Mouse (Mus musculus): ENCODE measurements around the gene Prokr1. TPM values are rescaled to one million over a fixed set of nuclear protein-coding genes. Genes with fewer than 3 reads are reported as not detected.
"Not testable (repeated sequence)": the region's sequence is repeated elsewhere in the genome, so short reads cannot be mapped to it uniquely, and the experiment has no call there.

Prokr1 gene
- polyA plus RNA-seq, 1 experiment from 2014 or later = 5.0 TPM

- Histone ChIP-seq H3K4me3 (no peak overlapping the region), H3K36me3 (ENCODE audit: poor library complexity, severe bottlenecking) (no peaks in the 10 kb centered on the region), H3K27ac (no peak overlapping the region), H3K27me3 (peaks cover 3% of the 10 kb centered on the region; the same call in 1 of the 2 replicates), H3K4me1 (peaks cover 36% of the 10 kb centered on the region), H3K9me3 (replicated peaks) (no peaks in the 10 kb centered on the region), H3K4me2 (no peak overlapping the region), H3K9ac (no peak overlapping the region)
- WGBS = 87% methylated on average over 6 of the region's 6 CpGs
- no peak for ATAC-seq
These were observed 3.6 kb upstream of the Prokr1 start for GRCm38 (mm10) chr6:87594188-87594587.

- Histone ChIP-seq H3K4me1 (peaks cover 40% of the 10 kb centered on the region), H3K27me3 (peaks cover 3% of the 10 kb centered on the region; the same call in 1 of the 2 replicates), H3K9me3 (replicated peaks) (no peaks in the 10 kb centered on the region), H3K36me3 (ENCODE audit: poor library complexity, severe bottlenecking) (no peaks in the 10 kb centered on the region), H3K9ac (peak overlapping the region; percentile 69), H3K4me2 (peak overlapping the region; percentile 87), H3K27ac (no peak overlapping the region), H3K4me3 (peak overlapping the region; percentile 50)
- ATAC-seq = peak; percentile 39; the same call in 1 of the 2 replicates
- 15% methylated on average over 11 of the region's 12 CpGs for WGBS
These were observed 687 bp downstream of the Prokr1 start for GRCm38 (mm10) chr6:87589718-87590393.

DNA sequence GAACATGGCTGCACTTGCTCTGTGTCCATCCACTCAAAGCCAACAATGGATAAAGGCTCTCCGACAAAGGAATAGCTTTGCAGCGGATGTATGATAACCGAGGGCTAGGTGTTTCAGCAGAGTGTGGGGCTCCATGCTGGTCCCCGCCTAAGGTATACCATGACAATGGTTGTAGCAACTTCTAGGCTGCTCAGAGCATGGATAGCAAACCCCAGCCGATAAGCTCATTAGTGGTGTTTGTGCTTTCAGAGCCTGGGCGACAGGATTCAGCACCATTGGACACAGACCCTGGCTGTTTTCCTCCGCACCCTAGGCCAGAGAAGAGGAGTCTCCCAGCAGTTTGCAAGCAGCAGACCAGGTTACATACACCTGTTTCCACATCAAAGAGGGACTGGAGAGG lies 6.6 kb downstream of the Prokr1 start:
- no peaks in the 10 kb centered on the region for H3K27me3 ChIP-seq
- no peak overlapping the region for H3K4me3 ChIP-seq
- no peaks in the 10 kb centered on the region for H3K9me3 ChIP-seq (replicated peaks)
- no peak overlapping the region for H3K4me2 ChIP-seq
- H3K9ac ChIP-seq = no peak overlapping the region
- peaks cover 21% of the 10 kb centered on the region for H3K4me1 ChIP-seq
- peaks cover 18% of the 10 kb centered on the region for H3K36me3 ChIP-seq (ENCODE audit: poor library complexity, severe bottlenecking)
- 79% methylated on average over 7 of the region's 7 CpGs for WGBS
- ATAC-seq = no peak
- no peak overlapping the region for H3K27ac ChIP-seq

GRCm38 (mm10) chr6:87583183-87583611 lies 7.3 kb downstream of the Prokr1 start:
- Histone ChIP-seq H3K27ac (no peak overlapping the region), H3K9ac (no peak overlapping the region), H3K4me1 (peaks cover 17% of the 10 kb centered on the region), H3K9me3 (replicated peaks) (no peaks in the 10 kb centered on the region), H3K36me3 (ENCODE audit: poor library complexity, severe bottlenecking) (peaks cover 18% of the 10 kb centered on the region), H3K4me3 (no peak overlapping the region), H3K4me2 (no peak overlapping the region), H3K27me3 (no peaks in the 10 kb centered on the region)
- WGBS = 100% methylated on average over 1 of the region's 1 CpGs
- ATAC-seq = no peak

DNA sequence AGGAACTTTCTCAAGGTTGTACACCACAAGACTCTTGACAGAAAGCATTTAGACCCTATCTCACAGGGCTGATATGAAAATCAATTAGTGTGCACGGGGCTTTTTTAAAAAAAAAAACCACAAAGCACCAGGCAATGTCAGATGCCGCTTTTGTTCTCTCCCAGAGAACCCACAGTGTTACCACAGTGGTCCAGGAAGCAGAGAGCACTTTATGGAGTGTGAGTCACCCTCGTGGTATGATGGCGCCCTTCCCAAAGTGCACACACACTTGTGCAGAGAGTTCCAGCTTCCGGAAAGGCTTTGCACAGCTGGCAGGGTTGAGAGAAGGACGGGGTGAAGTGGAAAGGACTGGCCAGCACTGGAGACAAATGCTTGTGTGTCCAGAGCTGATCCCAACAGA lies 8.1 kb downstream of the Prokr1 start:
- no peaks in the 10 kb centered on the region for H3K9me3 ChIP-seq (replicated peaks)
- no peak overlapping the region for H3K4me2 ChIP-seq
- peaks cover 18% of the 10 kb centered on the region for H3K36me3 ChIP-seq (ENCODE audit: poor library complexity, severe bottlenecking)
- H3K4me1 ChIP-seq = peaks cover 11% of the 10 kb centered on the region
- no peaks in the 10 kb centered on the region for H3K27me3 ChIP-seq
- WGBS = 84% methylated on average over 6 of the region's 6 CpGs
- no peak for ATAC-seq
- H3K4me3 ChIP-seq = no peak overlapping the region
- no peak overlapping the region for H3K9ac ChIP-seq
- no peak overlapping the region for H3K27ac ChIP-seq

DNA sequence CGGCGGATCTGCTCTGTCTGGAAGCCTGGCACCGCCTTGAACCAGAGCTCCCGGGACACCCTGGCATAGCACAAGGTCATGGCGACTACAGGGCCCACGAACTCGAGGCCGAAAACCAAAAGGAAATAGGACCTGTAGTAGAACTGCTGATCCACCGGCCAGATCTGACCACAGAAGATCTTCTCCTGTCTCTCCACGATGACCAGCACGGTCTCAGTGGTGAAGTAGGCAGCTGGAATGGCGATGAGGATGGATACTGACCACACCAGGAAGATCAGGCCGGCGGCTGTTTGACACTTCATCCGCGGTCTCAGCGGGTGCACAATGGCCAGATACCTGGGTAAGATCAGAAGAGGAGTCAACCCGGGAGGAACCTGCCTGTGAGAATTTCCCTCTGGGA lies 9.0 kb downstream of the Prokr1 start:
- H3K27ac ChIP-seq = no peak overlapping the region
- ATAC-seq = no peak

GRCm38 (mm10) chr6:87581071-87581470 lies 9.5 kb downstream of the Prokr1 start:
- Histone ChIP-seq H3K36me3 (ENCODE audit: poor library complexity, severe bottlenecking) (peaks cover 18% of the 10 kb centered on the region), H3K27me3 (no peaks in the 10 kb centered on the region), H3K27ac (no peak overlapping the region), H3K4me1 (no peaks in the 10 kb centered on the region), H3K9me3 (replicated peaks) (no peaks in the 10 kb centered on the region), H3K4me3 (no peak overlapping the region), H3K4me2 (no peak overlapping the region), H3K9ac (no peak overlapping the region)
- 87% methylated on average over 15 of the region's 15 CpGs for WGBS
- ATAC-seq = no peak

More for the DNA sequence above, 9.0 kb downstream of the Prokr1 start:
- Histone ChIP-seq H3K9ac (no peak overlapping the region), H3K36me3 (ENCODE audit: poor library complexity, severe bottlenecking) (peaks cover 18% of the 10 kb centered on the region), H3K4me1 (0 out of 2 replicates have a peak, but pooled peaks cover 2% of the 10 kb centered on the region), H3K27me3 (no peaks in the 10 kb centered on the region), H3K4me2 (no peak overlapping the region), H3K4me3 (no peak overlapping the region), H3K9me3 (replicated peaks) (no peaks in the 10 kb centered on the region)
- 94% methylated on average over 18 of the region's 18 CpGs for WGBS

GRCm38 (mm10) chr6:87578247-87578646 lies 12.3 kb downstream of the Prokr1 start:
- peaks cover 18% of the 10 kb centered on the region for H3K36me3 ChIP-seq (ENCODE audit: poor library complexity, severe bottlenecking)
- ATAC-seq = no peak
- no peak overlapping the region for H3K9ac ChIP-seq
- H3K9me3 ChIP-seq (replicated peaks) = no peaks in the 10 kb centered on the region
- H3K4me3 ChIP-seq = no peak overlapping the region
- no peak overlapping the region for H3K27ac ChIP-seq
- no peaks in the 10 kb centered on the region for H3K27me3 ChIP-seq
- 55% methylated on average over 9 of the region's 9 CpGs for WGBS
- no peak overlapping the region for H3K4me2 ChIP-seq
- no peaks in the 10 kb centered on the region for H3K4me1 ChIP-seq

DNA sequence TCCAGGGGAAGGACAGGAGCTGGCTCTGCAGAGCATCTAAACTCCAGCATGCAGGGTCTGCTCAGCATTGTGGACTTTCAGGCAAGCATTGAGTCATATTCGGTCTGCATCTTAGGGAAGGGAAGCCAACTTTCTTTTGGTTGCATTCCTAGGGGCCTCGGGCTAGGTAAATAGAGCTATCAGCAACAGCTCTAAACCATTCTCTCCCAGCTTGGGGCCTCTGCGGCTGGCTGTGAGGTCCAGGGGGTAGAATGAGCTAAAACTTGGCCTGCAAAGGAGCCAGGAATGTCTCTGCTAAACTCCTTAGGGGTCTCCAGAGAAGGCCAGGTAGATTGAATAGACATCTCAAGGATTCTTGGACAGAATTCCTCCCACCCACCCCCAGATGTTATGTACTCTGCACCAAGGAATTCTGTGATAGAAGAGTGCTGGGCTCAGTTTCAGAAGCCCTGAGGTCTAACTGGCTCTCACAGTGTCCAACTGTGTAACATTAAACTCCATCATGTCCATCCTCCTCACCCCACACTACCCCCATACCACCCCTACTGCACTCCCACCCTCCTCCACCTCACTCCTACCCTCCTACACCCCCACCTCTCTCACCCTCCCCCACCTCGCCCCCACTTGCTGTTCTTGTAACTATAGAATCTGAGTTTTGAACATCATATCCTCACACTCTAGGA lies 13.8 kb downstream of the Prokr1 start:
- Histone ChIP-seq H3K9ac (no peak overlapping the region), H3K4me2 (no peak overlapping the region), H3K27me3 (no peaks in the 10 kb centered on the region), H3K9me3 (replicated peaks) (no peaks in the 10 kb centered on the region), H3K27ac (no peak overlapping the region), H3K4me3 (no peak overlapping the region), H3K4me1 (no peaks in the 10 kb centered on the region), H3K36me3 (ENCODE audit: poor library complexity, severe bottlenecking) (peaks cover 18% of the 10 kb centered on the region)
- ATAC-seq = no peak
- WGBS = 48% methylated on average over 4 of the region's 4 CpGs

GRCm38 (mm10) chr6:87571863-87572262 lies 18.7 kb downstream of the Prokr1 start:
- not testable (repeated sequence) for H3K4me1 ChIP-seq; ATAC-seq; H3K9ac ChIP-seq; H3K4me2 ChIP-seq; H3K27me3 ChIP-seq; H3K9me3 ChIP-seq (replicated peaks); H3K27ac ChIP-seq; H3K36me3 ChIP-seq (ENCODE audit: poor library complexity, severe bottlenecking); H3K4me3 ChIP-seq

DNA sequence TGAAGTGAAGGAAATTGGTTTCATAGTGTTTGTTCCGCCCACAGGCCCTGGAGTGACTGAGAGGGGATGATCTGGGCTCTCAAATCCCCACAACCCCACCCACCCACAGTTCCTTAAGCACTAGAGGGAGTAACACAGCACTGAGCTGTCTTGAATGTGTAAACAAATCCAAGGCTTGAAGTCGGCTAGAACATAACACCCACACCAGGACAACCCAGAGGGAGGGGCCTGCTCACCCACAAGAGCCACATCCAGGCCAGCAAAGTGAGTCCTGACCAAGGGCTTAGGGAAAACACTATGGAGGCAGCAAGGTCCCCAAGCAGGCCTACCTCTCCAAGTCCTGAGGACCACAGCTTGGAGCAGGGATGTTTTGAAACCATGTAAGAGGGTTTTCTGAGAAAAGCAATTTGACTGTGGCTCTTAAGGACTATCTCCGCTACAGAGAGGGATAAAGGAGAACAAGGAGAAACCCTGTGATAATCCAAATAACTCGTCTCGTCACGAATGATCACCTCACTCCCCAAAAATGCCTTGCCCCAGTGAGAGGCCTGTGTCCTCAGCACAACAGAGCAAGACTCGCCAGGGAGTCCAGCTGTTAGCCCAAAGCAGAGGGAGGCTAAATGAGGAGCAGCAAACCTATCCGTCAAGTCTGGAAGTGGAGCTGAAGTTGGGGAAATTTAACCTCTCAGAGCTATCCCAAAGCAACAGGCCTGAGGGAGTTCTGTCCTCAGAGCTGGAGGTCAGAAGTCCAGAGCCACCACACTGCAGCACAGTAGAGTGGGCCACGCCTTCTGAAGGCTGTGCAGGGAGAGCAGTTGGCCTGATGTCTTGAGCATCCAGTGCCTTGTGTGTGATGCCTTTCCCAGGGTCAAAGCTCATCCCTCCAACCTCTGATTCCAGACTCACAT lies 22.6 kb downstream of the Prokr1 start:
- H3K27ac ChIP-seq = no peak overlapping the region
- H3K4me3 ChIP-seq = no peak overlapping the region
- no peaks in the 10 kb centered on the region for H3K36me3 ChIP-seq (ENCODE audit: poor library complexity, severe bottlenecking)
- H3K27me3 ChIP-seq = no peaks in the 10 kb centered on the region
- WGBS = 61% methylated on average over 9 of the region's 9 CpGs
- H3K9ac ChIP-seq = no peak overlapping the region
- no peak overlapping the region for H3K4me2 ChIP-seq
- ATAC-seq = no peak
- no peaks in the 10 kb centered on the region; the same call in 1 of the 2 replicates for H3K9me3 ChIP-seq (replicated peaks)
- H3K4me1 ChIP-seq = no peaks in the 10 kb centered on the region

DNA sequence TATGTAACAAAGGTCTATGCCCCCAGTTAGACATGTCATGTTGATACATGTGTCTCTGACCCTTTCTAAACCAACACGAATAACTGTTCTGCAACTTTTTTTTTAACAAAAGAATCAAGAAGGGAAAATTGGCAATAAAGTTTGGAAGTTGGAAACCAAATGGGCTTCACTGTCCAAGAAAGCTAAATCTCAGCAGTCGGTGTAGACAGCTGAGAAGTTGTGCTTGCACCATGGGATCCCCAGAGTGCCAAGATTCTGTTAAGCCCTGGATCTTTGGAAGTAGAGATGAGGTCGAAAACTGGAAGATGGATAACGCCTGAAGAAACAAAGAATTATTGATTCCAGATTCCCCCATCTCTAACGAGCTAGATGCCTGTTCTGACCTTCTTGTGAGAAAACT lies 25.4 kb downstream of the Prokr1 start:
- 82% methylated on average over 5 of the region's 5 CpGs for WGBS
- H3K27me3 ChIP-seq = no peaks in the 10 kb centered on the region
- H3K9ac ChIP-seq = no peak overlapping the region
- no peaks in the 10 kb centered on the region for H3K36me3 ChIP-seq (ENCODE audit: poor library complexity, severe bottlenecking)
- H3K4me2 ChIP-seq = no peak overlapping the region
- H3K4me3 ChIP-seq = no peak overlapping the region
- ATAC-seq = no peak
- no peak overlapping the region for H3K27ac ChIP-seq
- H3K4me1 ChIP-seq = no peaks in the 10 kb centered on the region
- no peaks in the 10 kb centered on the region; the same call in 1 of the 2 replicates for H3K9me3 ChIP-seq (replicated peaks)

Measured in forebrain, embryonic 13.5 days (tissue).